Mouse (Mus musculus) gastrocnemius, postnatal 25 days (tissue): Measurements from ENCODE around the gene Agtpbp1. TPM values are rescaled to one million over a fixed set of nuclear protein-coding genes. Genes with fewer than 3 reads are reported as not detected.
"Not testable (repeated sequence)": the region's sequence is repeated elsewhere in the genome, so short reads cannot be mapped to it uniquely, and the experiment has no call there.

ENCODE experiments used
- DNase-seq: peaks from one replicate; pipeline ENCODE4 v3.0.0; 2022
- total RNA-seq, 2 experiments: library from RNA; stranded (reverse); gene quantifications; 1 replicate in 1 of 2; 2 replicates in 1 of 2; pipeline ENCODE4 v1.2.3; 2021

Agtpbp1 gene
- total RNA-seq, 2 experiments from 2014 or later = 50.6 to 53.5 TPM

- DNase-seq = no peak
These were observed 104.2 kb downstream of the Agtpbp1 start for GRCm38 (mm10) chr13:59480599-59481483.

- DNase-seq = not testable (repeated sequence)
These were observed 107.1 kb downstream of the Agtpbp1 start for GRCm38 (mm10) chr13:59477928-59478327.

DNA sequence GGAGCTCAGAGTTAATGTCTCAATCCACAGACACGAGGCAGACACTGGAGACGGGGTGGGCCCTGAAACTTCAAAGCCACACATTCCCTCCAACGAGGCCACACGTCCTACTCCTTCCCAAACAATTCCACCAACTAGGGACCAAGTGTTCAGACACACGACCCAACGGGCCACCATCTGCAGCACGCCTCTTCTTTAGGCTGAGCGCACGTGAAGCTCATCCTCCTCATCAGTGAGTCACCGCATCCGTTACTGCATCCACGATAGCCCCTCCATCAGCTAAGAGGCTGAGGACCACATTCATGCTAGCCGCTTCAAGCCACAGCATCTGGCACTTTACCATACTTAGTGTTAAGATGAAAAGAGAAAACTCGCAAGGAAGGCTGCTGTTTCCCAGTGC lies 107.6 kb downstream of the Agtpbp1 start:
- no peak for DNase-seq

DNA sequence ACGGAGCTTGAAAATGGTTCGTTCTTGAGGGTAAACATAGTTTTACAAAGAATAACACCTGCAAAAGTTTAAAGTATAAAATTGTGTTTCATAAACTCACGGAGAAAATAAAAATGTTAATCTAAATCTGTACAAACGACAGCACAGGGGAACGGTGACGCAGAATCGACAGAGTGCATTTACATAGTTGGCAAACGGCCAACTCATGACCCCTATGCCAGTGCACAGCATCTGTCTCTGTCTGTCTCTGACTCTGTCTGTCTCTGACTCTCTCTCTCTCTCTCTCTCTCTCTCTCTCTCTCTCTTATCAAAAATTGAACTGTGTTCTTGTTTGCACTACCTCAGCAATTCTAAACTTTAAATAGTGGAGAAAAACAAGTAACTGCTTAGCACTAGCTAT lies 110.1 kb downstream of the Agtpbp1 start:
- DNase-seq = no peak

- DNase-seq = no peak
These were observed 111.7 kb downstream of the Agtpbp1 start for GRCm38 (mm10) chr13:59473341-59473740.

DNA sequence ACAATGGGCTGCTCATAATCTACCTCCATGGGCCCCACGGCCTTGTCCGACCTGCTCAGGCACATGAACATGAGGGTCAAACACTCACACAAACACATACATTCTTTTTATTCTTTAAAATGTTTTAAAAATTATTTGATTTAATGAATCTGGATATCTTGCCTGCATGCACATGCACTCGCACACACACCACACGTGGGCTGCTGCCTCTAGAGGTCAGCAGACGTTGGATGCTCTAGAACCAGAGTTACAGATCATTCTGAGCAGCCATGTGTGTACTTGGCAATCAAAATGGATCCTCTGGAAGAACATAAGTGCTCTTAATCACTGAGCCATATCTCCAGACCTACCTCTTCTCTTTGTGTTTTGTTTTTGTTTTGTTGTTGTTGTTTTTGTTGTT lies 112.8 kb downstream of the Agtpbp1 start:
- no peak for DNase-seq

- no peak for DNase-seq
These were observed 115.3 kb downstream of the Agtpbp1 start for GRCm38 (mm10) chr13:59469701-59470100.

DNA sequence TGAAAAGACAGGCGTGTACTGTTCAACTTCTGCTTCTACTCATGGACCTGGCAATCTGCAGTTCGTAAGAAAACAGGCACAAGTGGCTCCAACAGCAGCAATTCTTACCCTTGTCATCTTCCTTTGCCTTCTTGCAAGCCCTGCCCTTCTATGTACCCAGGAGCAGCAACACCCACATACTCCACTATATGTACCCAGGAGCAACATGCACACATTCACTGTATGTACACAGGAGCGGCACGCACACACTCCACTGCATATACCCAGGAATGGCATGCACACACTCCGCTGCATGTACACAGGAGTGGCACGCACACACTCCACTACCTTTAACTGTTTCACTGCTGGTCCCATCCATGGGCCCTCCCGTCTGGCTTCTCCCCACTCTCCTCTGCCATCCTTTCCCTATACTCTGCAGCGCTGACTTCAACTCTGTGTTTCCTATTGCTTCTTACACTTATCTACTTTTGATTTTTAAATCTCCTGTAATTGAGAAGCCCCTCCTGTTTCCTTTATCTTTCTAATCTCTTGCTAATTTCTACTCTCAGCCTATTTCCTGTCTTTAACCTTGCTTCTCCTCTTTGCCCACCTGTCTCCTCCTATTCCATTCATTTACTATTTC lies 116.7 kb downstream of the Agtpbp1 start:
- no peak for DNase-seq

DNA sequence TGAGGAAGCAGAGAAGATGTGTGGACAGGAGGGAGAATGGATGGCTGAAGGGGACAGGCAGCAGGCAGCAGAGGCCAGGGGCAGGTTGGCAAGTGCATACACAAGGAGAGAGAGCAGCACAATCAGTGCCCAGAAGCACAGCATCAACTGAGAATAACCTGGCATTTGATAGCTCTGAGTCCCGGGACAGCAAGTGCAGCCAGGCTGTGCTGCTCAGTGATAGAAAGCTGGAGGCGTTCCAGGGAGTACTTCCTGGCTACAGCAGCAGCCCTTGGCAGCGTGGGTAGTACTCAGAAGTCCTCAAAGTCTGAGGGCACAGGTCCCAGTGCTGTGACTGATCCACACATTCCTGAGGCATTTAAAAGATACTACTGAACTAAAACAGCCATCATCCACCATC lies 117.4 kb downstream of the Agtpbp1 start:
- DNase-seq = peak; percentile 88

- DNase-seq = no peak
These were observed 124.1 kb downstream of the Agtpbp1 start for GRCm38 (mm10) chr13:59460958-59461357.

DNA sequence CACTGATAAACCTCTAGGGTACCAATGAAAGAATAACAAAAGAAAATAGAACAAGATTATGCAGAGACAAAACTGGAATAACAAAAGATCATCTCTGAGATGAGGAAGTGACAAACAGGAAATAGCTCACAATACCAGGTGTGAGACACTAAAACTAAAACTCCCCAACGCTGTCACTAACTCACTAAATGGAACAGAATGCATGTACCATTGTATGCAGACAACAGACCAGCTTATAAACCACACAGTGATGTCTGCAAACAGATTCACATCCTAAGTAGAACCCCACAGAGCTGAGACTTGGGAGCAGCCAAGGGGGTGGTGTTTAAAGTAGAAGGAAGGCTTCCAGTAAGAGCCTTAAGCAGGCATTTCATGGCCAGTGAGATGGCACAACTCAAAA lies 128.8 kb downstream of the Agtpbp1 start:
- no peak for DNase-seq

- DNase-seq = no peak
These were observed 130.8 kb downstream of the Agtpbp1 start for GRCm38 (mm10) chr13:59454001-59454785.

- DNase-seq = no peak
These were observed 131.4 kb downstream of the Agtpbp1 start for GRCm38 (mm10) chr13:59453582-59453981.

GRCm38 (mm10) chr13:59453045-59453444 lies 132.0 kb downstream of the Agtpbp1 start:
- peak; percentile 18 for DNase-seq

GRCm38 (mm10) chr13:59450840-59451239 lies 134.2 kb downstream of the Agtpbp1 start:
- no peak for DNase-seq

DNA sequence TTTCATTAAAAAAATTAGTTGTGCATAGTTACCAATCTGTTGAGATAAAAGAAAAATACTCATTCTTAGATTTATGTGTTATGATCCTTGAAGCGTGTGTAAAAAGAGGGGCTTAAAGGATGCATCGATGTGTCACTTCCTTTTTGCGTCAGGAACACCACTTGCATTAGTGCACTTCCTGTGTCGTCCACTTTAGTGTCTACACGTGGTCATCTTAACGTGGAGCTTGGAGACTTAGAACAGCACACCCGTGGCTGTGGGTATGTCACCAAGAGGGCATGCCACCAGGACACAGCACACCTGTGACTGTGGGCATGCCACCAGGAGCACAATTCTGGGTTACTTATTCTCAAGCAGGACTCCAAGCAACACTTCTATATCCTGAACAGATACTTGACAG lies 137.9 kb downstream of the Agtpbp1 start:
- no peak for DNase-seq

- DNase-seq = no peak
These were observed 139.8 kb downstream of the Agtpbp1 start for GRCm38 (mm10) chr13:59445179-59445578.

- no peak for DNase-seq
These were observed 140.7 kb downstream of the Agtpbp1 start for GRCm38 (mm10) chr13:59444371-59444770.

DNA sequence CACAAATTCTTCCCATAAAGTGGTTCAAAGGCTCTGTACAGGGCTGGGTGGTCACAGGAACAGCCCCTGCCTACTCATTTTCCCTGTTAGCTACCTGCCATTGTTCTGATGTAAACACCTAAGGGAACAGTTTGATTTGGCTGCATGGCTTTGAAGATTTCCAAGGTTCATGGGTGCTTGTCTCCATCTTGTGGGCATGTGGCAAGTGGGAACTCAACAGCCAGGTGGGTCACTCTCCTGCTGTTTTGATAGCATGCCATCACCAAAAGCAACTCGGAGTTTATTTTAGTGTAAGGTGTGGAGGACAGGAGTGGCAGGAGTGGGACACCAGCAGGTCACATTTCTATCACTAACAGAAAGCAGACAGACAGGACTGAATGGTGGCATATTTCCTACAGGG lies 145.3 kb downstream of the Agtpbp1 start:
- DNase-seq = no peak

GRCm38 (mm10) chr13:59434554-59434953 lies 150.5 kb downstream of the Agtpbp1 start:
- DNase-seq = no peak

DNA sequence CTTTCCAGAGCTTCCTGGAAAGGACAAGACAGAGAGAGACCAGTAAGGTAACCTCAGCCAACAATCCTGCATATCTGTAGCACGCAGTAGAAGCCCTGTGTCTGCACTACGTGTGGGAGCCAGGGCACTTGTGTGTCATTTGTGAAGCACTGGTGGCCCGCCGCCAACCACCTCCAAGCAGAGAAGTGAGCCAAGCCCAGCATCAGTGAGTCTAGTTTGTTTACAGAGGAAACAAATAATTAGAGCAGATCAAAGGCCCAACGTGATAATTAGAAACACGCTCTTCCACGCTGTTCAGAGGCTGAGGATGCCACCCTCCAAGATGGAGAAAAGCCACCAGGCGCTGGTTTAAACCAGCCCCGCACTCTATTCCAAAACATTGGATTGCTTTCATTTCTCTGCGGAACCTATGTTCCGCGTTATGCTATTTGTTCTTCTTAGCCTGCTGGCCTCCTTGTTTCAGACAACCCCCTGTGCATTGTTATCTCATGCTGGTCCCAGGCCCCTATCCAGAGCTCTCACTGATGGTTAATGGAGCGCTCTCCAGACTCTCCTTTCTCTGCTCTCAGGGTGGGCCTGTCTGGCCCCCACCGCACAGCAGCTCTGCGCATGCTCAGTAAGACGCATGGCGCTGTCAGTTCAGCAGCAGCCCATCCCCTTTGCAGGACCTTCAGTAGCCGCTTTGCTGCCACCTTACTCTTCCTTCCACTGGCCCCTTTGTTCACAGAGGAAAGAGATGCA lies 153.7 kb downstream of the Agtpbp1 start:
- no peak for DNase-seq

GRCm38 (mm10) chr13:59429369-59429768 lies 155.7 kb downstream of the Agtpbp1 start:
- DNase-seq = no peak
